Mouse (Mus musculus) ES-E14 (cell line): ENCODE results near the gene Rffl.
A peak's percentile ranks its signal among the peaks of the same experiment; 100 is the strongest.

Source experiments
- CHD2 ChIP-seq: IDR thresholded peaks from 2 replicates; pipeline ENCODE4 v1.6.1; 2014; ENCODE audit warnings: mild to moderate bottlenecking, low read depth, low read length, inconsistent platforms
- HCFC1 ChIP-seq: IDR thresholded peaks from 2 replicates; pipeline ENCODE4 v1.6.1; 2012; ENCODE audit warnings: low read length, inconsistent platforms, borderline replicate concordance; ENCODE audit not compliant: insufficient read depth
- ZC3H11A ChIP-seq: IDR thresholded peaks from 2 replicates; pipeline ENCODE4 v1.6.1; 2012; ENCODE audit warnings: low read depth, mild to moderate bottlenecking, inconsistent platforms, low read length, borderline replicate concordance

- TF ChIP-seq ZC3H11A = no peak
- no peak for TF ChIP-seq CHD2
- TF ChIP-seq HCFC1 = peak; percentile 38; the same call in 1 of the 2 replicates
These were observed 89.8 kb downstream of the Rffl start, which contains the start of gene Lig3 for GRCm38 (mm10) chr11:82780983-82781903.
